Mouse (Mus musculus): ENCODE data around the gene Adamts18.

DNA sequence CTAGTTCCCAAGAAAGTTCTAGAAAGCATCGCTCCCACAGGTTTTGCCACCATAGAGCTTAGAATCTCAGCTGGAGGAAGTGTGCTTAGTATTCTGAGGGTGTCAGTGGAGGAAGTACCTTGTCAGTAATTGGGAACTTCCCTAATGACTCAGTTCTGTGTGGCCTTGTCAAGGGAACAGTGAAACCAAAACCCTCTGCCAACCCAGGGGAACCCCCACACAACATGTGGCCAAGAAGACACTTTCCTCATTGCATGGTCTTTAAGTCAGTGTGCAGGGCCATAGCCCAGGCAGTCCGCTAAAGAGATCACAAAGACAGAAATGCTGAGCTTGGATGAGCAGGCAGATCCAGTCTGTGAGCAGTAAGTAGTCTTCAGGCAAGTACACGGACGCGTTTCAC lies 192.4 kb downstream of the Adamts18 start:
- TF ChIP-seq CTCF (IDR thresholded peaks at IDR 0.05; ENCODE audit: extremely low read depth, insufficient read length, insufficient replicate concordance, low read depth, low read length) (no peak), POLR2A (IDR thresholded peaks at IDR 0.05; ENCODE audit: low read depth, low read length) (no peak)
